Mouse (Mus musculus) midbrain, postnatal 0 days (tissue): ENCODE results near the gene Phox2a. TPM values are rescaled to one million over a fixed set of nuclear protein-coding genes. Genes with fewer than 3 reads are reported as not detected.

Experiments
- ATAC-seq: fragments of 200-750 bp; cut with Nextera tagmentation; 2 replicates; pipeline ENCODE4 v1.8.0; 2017; ENCODE audit warnings: moderate number of reproducible peaks, mild to moderate bottlenecking, moderate TSS enrichment, moderate library complexity; ENCODE audit not compliant: low FRiP score
- DNase-seq: peaks from one replicate; pipeline ENCODE4 v3.0.0-alpha.2; 2015; ENCODE audit warnings: low spot score
- H3K27ac ChIP-seq: fragments of 300-500 bp; sonication (generic); 2 replicates; pipeline ENCODE4 v1.5.1; 2014; ENCODE audit warnings: low read depth, mild to moderate bottlenecking, low read length, mixed read lengths
- H3K27me3 ChIP-seq: fragments of 300-500 bp; sonication (generic); 2 replicates; pipeline ENCODE4 v1.6.1; 2014; ENCODE audit warnings: low read length, control low read depth, mixed read lengths; ENCODE audit not compliant: insufficient read depth
- H3K36me3 ChIP-seq: fragments of 300-500 bp; sonication (generic); 2 replicates; pipeline ENCODE4 v1.6.1; 2014; ENCODE audit warnings: low read length, control low read depth, mixed read lengths; ENCODE audit not compliant: insufficient read depth
- H3K4me1 ChIP-seq: fragments of 300-500 bp; sonication (generic); 2 replicates; pipeline ENCODE4 v1.6.1; 2014; ENCODE audit warnings: mild to moderate bottlenecking, control low read depth, antibody characterized with exemption, low read length, mixed read lengths; ENCODE audit not compliant: insufficient read depth
- H3K4me2 ChIP-seq: fragments of 300-500 bp; sonication (generic); 2 replicates; pipeline ENCODE4 v1.6.1; 2014; ENCODE audit warnings: low read depth, mild to moderate bottlenecking, low read length, mixed read lengths; ENCODE audit not compliant: poor library complexity, severe bottlenecking
- H3K4me3 ChIP-seq: fragments of 300-500 bp; sonication (generic); 2 replicates; pipeline ENCODE4 v1.5.1; 2014; ENCODE audit warnings: low read depth, mild to moderate bottlenecking, low read length, moderate library complexity
- H3K9ac ChIP-seq: fragments of 300-500 bp; sonication (generic); replicated peaks from 2 replicates; pipeline ENCODE4 v1.6.1; 2014; ENCODE audit warnings: mild to moderate bottlenecking, low read length, moderate library complexity, mixed read lengths; ENCODE audit not compliant: poor library complexity, severe bottlenecking
- H3K9me3 ChIP-seq: fragments of 300-500 bp; sonication (generic); 2 replicates; pipeline ENCODE4 v1.6.1; 2016; ENCODE audit warnings: low read length, control low read depth
- CTCF ChIP-seq: IDR thresholded peaks from 2 replicates; pipeline ENCODE4 v1.5.1; 2016; ENCODE audit warnings: antibody characterized with exemption, mild to moderate bottlenecking
- WGBS: fragments of 180-500 bp; shearing (Covaris S2); extraction: QIAGEN DNeasy Blood & Tissue Kit; methylation state at CpG from one replicate; pipeline ENCODE4 v1.1.7; 2014; 5-methylcytosine and 5-hydroxymethylcytosine counted together
- polyA plus RNA-seq: library from polyadenylated mRNA; unstranded; fragments of >200 nt; fragmentation: Nextera tagmentation; extraction: Ambion mirVana; gene quantifications from 2 replicates; pipeline ENCODE4 v1.2.1, GENCODE M21; 2015
- total RNA-seq: library from RNA; depleted of rRNA; stranded (reverse); fragments of >200 nt; gene quantifications from 2 replicates; pipeline ENCODE4 v1.2.3, GENCODE M21; 2014

Phox2a gene
- total and polyA plus RNA-seq, 2 experiments from 2014 or later: 0.12 to 0.82 TPM

DNA sequence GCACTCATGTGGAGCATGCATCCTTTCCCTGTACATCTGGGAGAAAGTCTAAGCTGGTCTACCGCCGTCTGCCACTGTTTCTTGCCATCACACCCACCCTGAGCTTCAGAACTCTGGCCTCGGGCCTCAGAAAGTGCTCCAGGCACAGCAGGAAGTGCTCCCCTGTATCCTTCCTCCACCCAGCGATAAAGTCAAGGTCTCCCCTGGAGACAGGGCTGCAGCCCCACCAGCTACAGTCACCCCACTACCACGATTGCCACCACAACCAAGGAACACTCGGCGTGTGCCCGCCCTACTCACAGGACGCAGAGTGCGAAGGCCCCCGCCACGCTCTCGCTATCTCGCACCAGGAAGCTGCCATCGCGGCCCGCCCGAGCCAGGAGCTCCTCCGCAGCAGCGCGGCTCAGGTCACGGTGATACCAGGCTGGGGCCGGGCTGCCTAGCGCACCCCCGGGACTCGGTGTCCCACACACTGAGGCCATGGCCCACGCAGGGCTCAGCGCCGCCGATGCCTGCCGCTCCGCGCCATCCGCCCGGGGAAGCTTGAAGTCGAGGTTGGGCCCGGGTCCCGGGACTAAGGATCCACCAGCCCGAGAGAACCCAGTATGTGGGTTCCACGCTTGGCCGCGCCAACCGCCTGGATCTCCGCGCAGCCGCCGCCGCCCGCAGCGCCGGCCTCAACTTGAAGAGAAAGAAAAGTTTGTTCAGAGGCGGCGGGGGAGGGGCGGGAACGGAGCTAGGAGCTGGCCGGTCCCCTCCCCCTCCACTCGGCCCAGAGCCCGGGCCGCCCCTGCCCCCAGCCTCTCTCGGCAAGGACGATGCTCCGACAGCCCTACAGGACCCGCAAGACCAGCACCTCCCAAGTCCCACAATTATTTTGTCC lies 18.4 kb downstream of the Phox2a start:
- Histone ChIP-seq H3K4me1 (peaks cover 7% of the 10 kb centered on the region; the same call in 1 of the 2 replicates), H3K27me3 (peaks cover 11% of the 10 kb centered on the region; the same call in 1 of the 2 replicates), H3K9me3 (no peaks in the 10 kb centered on the region), H3K27ac (peak overlapping the region; percentile 68), H3K4me2 (peak overlapping the region; percentile 100), H3K36me3 (no peaks in the 10 kb centered on the region), H3K9ac (peak overlapping the region; percentile 68), H3K4me3 (peak overlapping the region; percentile 63)
- TF ChIP-seq CTCF: no peak
- DNase-seq (peak; percentile 66), ATAC-seq (peak; percentile 61)
- WGBS: under 1% methylated on average over 49 of the region's 63 CpGs

DNA sequence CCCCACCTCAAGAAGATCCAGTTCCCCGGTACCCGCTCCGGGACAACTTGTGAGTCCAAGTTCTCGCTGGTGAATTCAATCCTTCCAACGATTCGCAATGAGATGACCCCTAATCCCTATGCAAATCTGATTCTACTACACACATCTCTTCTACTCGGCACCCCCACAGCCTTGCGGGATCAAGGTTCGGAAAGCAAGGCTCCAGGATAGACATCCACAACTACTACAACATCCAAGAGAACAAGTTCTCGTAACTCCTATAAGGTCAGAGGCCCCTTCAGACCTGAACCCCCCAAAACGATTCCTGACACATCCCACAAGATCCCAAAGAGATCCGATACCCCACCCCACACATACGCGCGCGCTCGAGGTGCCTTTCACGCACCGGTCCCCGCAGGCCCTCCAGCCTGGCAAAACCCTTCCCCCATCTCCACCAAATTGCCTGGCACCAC lies 19.1 kb downstream of the Phox2a start:
- WGBS: under 1% methylated on average over 20 of the region's 20 CpGs
- TF ChIP-seq CTCF: no peak
- DNase-seq (peak; percentile 5), ATAC-seq (no peak)
- Histone ChIP-seq H3K27me3 (peaks cover 11% of the 10 kb centered on the region; the same call in 1 of the 2 replicates), H3K27ac (peak overlapping the region; percentile 47), H3K9ac (peak overlapping the region; percentile 50), H3K36me3 (no peaks in the 10 kb centered on the region), H3K9me3 (no peaks in the 10 kb centered on the region), H3K4me3 (peak overlapping the region; percentile 63), H3K4me2 (peak overlapping the region; percentile 100), H3K4me1 (peaks cover 7% of the 10 kb centered on the region; the same call in 1 of the 2 replicates)

DNA sequence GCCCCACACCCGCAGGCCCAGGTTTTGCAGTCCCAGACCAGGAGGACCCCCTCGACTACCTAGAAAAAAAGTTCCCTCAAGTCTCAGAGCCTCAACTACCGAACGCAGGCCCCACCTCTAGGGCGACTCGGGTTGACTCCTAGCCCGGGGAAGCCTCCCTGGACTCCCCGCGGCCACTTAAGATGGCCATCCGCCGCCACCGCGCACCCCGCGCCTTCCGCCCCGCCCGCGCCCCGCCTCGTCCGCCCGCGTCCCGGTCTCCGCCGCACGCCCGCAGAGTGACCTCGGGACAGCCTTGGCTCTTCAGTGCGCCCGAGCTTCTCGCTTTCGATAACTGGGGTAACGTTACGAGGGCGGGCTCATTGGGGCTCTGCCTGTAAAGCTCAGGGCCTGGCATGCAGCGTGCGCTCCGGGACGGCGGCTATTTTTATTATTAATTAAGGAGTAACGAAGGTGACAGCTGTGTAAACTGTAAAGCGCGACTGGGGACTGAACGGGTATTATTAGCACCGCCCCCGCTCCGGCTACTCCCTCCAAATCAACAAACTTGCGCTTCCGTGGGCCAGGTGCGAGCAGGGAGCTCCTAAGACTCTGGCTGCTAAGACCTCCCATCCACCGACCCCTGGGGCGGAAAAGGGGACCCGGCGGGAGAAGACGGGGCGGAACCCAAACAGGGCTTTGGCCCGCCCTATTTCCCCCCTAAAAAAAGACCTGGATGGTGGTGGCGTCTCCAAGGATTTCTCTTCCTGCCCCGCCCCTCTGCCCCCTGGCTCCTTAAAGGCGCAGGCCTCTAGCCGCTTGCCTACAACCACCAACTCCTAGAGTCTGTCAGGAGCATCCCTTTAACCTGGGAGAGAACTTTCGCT lies 19.7 kb downstream of the Phox2a start, which contains the start of gene Inppl1:
Inppl1 (minus strand) TSS at position 624 of the 866 bp plus-strand sequence.
- H3K36me3 ChIP-seq: no peaks in the 10 kb centered on the region
- TF ChIP-seq CTCF: peak; percentile 46
- H3K4me2 ChIP-seq: peak within 1 kb of the TSS; percentile 100
- H3K4me1 ChIP-seq: peaks cover 7% of the 10 kb centered on the region; the same call in 1 of the 2 replicates
- H3K4me3 ChIP-seq: peak within 1 kb of the TSS; percentile 63
- H3K27me3 ChIP-seq: peaks cover 11% of the 10 kb centered on the region; the same call in 1 of the 2 replicates
- H3K9ac ChIP-seq: peak within 1 kb of the TSS; percentile 50
- DNase-seq: peak; percentile 80
- under 1% methylated on average over 62 of the region's 64 CpGs for WGBS
- H3K27ac ChIP-seq: peak within 1 kb of the TSS; percentile 47
- H3K9me3 ChIP-seq: no peaks in the 10 kb centered on the region
- ATAC-seq: peak; percentile 58

DNA sequence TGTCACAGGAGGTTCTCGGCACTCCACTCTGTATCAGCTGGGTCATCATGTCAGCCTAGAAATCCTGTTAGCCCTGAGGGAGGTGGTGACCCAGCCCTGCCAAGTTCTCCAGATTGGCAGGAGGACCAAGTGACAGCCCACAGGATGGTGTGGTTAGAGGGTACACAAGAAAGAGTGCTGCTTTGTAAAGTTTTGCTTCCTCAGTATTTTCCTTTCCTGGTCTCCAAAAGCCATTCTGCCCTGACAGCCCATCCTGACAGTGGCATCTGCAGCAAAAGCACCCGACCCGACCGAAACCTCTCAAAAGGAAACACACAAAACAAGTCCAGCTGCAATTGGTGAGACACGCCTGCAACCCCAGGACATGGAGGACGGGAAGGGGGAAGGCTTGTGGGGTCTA lies 26.1 kb downstream of the Phox2a start:
- Histone ChIP-seq H3K4me3 (no peak overlapping the region), H3K9me3 (no peaks in the 10 kb centered on the region), H3K4me1 (no peaks in the 10 kb centered on the region), H3K4me2 (no peak overlapping the region), H3K9ac (no peak overlapping the region), H3K36me3 (no peaks in the 10 kb centered on the region), H3K27ac (no peak overlapping the region), H3K27me3 (no peaks in the 10 kb centered on the region)
- ATAC-seq (no peak), DNase-seq (no peak)
- WGBS: 73% methylated on average over 6 of the region's 6 CpGs
- no peak for TF ChIP-seq CTCF

DNA sequence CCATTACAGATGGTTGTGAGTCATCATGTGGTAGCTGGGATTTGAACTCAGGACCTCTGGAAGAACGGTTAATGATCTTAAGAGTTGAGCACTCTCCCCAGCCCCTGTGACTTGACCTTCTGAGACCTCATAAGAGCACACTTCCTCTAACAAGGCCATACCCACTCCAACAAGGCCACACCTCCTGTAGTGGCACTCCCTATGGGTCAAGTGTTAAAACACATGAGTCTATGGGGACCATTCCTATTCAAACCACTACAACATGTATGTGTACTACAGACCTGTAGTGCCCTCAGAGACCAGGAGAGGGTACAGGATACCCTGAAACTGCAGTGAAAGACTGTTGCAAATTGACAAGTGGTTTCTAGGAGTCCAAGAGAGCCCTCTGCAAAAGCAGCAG lies 29.8 kb downstream of the Phox2a start:
- no peaks in the 10 kb centered on the region for H3K27me3 ChIP-seq
- H3K9me3 ChIP-seq: no peaks in the 10 kb centered on the region
- no peaks in the 10 kb centered on the region for H3K4me1 ChIP-seq
- H3K4me2 ChIP-seq: no peak overlapping the region
- H3K27ac ChIP-seq: no peak overlapping the region
- TF ChIP-seq CTCF: no peak
- ATAC-seq (no peak), DNase-seq (no peak)
- H3K4me3 ChIP-seq: no peak overlapping the region
- H3K36me3 ChIP-seq: no peaks in the 10 kb centered on the region
- no peak overlapping the region for H3K9ac ChIP-seq
- WGBS: 96% methylated on average over 1 of the region's 1 CpGs
